Mouse (Mus musculus): ENCODE results near the gene Arhgap21.

DNA sequence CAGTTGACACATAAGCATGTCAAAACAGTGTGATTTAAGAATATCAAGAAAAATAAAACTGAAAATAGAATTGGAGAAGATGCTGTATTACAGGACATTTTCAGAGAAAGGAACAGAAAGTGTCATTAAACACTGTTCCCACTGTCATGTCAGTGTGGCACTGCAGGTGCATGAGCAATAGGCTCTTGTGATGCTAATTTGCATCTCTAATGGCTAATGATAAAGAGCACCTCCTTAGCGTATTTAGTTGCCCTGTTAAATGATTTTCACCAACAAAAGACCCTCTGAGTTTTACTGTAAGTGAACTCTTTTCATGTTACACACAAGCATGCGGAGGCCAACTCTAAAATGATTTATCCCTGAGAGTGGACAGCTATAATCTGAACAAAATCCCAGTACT is 47.1 kb downstream of the Arhgap21 start:
- TF ChIP-seq POLR2A (IDR thresholded peaks at IDR 0.05; ENCODE audit: low read depth, low read length) (no peak), CTCF (IDR thresholded peaks at IDR 0.05; ENCODE audit: borderline replicate concordance, insufficient read depth, low read length) (no peak)

All from embryonic fibroblast, embryonic 13.5 days (primary cell).